Mouse (Mus musculus): ENCODE data around the gene Pate3. TPM values are rescaled to one million over a fixed set of nuclear protein-coding genes. Genes with fewer than 3 reads are reported as not detected.
"Not testable (repeated sequence)": the region's sequence is repeated elsewhere in the genome, so short reads cannot be mapped to it uniquely, and the experiment has no call there.

Pate3 gene
- polyA plus RNA-seq (2015; fragmentation: Nextera tagmentation; extraction: Ambion mirVana): not detected in 2 replicates

GRCm38 (mm10) chr9:35648102-35648501, at the start of gene Pate3:
TSS of gene Pate3 (minus strand) at chr9:35648202.
- 75% methylated on average over 1 of the region's 1 CpGs for WGBS
- no peaks in the 10 kb centered on the region for H3K27me3 ChIP-seq (replicated peaks; ENCODE audit: control insufficient read depth, insufficient read depth, low read length)

GRCm38 (mm10) chr9:35691924-35692323, 43.9 kb upstream of the Pate3 start:
- Histone ChIP-seq H3K9ac (ENCODE audit: low read depth, low read length) (no peak overlapping the region), H3K9me3 (ENCODE audit: control insufficient read depth, low read length) (no peaks in the 10 kb centered on the region), H3K27ac (ENCODE audit: low read length) (no peak overlapping the region), H3K4me2 (ENCODE audit: low read depth, low read length) (no peak overlapping the region), H3K4me1 (ENCODE audit: control insufficient read depth, insufficient read depth, low read length) (no peaks in the 10 kb centered on the region), H3K36me3 (ENCODE audit: control insufficient read depth, insufficient read depth, low read length) (no peaks in the 10 kb centered on the region), H3K27me3 (replicated peaks; ENCODE audit: control insufficient read depth, insufficient read depth, low read length) (no peaks in the 10 kb centered on the region), H3K4me3 (ENCODE audit: low read length) (no peak overlapping the region)
- ATAC-seq: no peak

More at GRCm38 (mm10) chr9:35648102-35648501, at the start of gene Pate3:
- Histone ChIP-seq H3K9ac (ENCODE audit: low read depth, low read length) (no peak within 1 kb of the TSS), H3K36me3 (ENCODE audit: control insufficient read depth, insufficient read depth, low read length) (no peaks in the 10 kb centered on the region), H3K4me1 (ENCODE audit: control insufficient read depth, insufficient read depth, low read length) (no peaks in the 10 kb centered on the region), H3K4me3 (ENCODE audit: low read length) (no peak within 1 kb of the TSS), H3K4me2 (ENCODE audit: low read depth, low read length) (no peak within 1 kb of the TSS), H3K27ac (ENCODE audit: low read length) (no peak within 1 kb of the TSS), H3K9me3 (ENCODE audit: control insufficient read depth, low read length) (no peaks in the 10 kb centered on the region)
- no peak for ATAC-seq

- Histone ChIP-seq H3K4me1 (ENCODE audit: control insufficient read depth, insufficient read depth, low read length) (no peaks in the 10 kb centered on the region), H3K9ac (ENCODE audit: low read depth, low read length) (no peak within 1 kb of the TSS), H3K9me3 (ENCODE audit: control insufficient read depth, low read length) (no peaks in the 10 kb centered on the region), H3K4me2 (ENCODE audit: low read depth, low read length) (no peak within 1 kb of the TSS), H3K27me3 (replicated peaks; ENCODE audit: control insufficient read depth, insufficient read depth, low read length) (no peaks in the 10 kb centered on the region), H3K36me3 (ENCODE audit: control insufficient read depth, insufficient read depth, low read length) (no peaks in the 10 kb centered on the region), H3K4me3 (ENCODE audit: low read length) (no peak within 1 kb of the TSS), H3K27ac (ENCODE audit: low read length) (no peak within 1 kb of the TSS)
- WGBS: 34% methylated on average over 1 of the region's 1 CpGs
- no peak for ATAC-seq
These were observed 39.0 kb upstream of the Pate3 start, which contains the start of gene Pate1 for GRCm38 (mm10) chr9:35687013-35687412. TSS of gene Pate1 (minus strand) at chr9:35687390.

- Histone ChIP-seq H3K9me3 (ENCODE audit: control insufficient read depth, low read length) (no peaks in the 10 kb centered on the region), H3K36me3 (ENCODE audit: control insufficient read depth, insufficient read depth, low read length) (no peaks in the 10 kb centered on the region), H3K4me1 (ENCODE audit: control insufficient read depth, insufficient read depth, low read length) (no peaks in the 10 kb centered on the region), H3K4me3 (ENCODE audit: low read length) (no peak overlapping the region), H3K4me2 (ENCODE audit: low read depth, low read length) (no peak overlapping the region), H3K27me3 (replicated peaks; ENCODE audit: control insufficient read depth, insufficient read depth, low read length) (no peaks in the 10 kb centered on the region), H3K9ac (ENCODE audit: low read depth, low read length) (no peak overlapping the region), H3K27ac (ENCODE audit: low read length) (no peak overlapping the region)
- ATAC-seq: no peak
- WGBS: 82% methylated on average over 2 of the region's 2 CpGs
These were observed 25.6 kb upstream of the Pate3 start for GRCm38 (mm10) chr9:35673557-35673956.

GRCm38 (mm10) chr9:35632981-35633380, 15.0 kb downstream of the Pate3 start:
- H3K36me3 ChIP-seq (ENCODE audit: control insufficient read depth, insufficient read depth, low read length): no peaks in the 10 kb centered on the region
- no peak overlapping the region for H3K4me2 ChIP-seq (ENCODE audit: low read depth, low read length)
- WGBS: 98% methylated on average over 1 of the region's 1 CpGs
- H3K9me3 ChIP-seq (ENCODE audit: control insufficient read depth, low read length): no peaks in the 10 kb centered on the region
- no peak overlapping the region for H3K9ac ChIP-seq (ENCODE audit: low read depth, low read length)
- H3K4me3 ChIP-seq (ENCODE audit: low read length): no peak overlapping the region
- ATAC-seq: no peak
- H3K4me1 ChIP-seq (ENCODE audit: control insufficient read depth, insufficient read depth, low read length): no peaks in the 10 kb centered on the region
- no peak overlapping the region for H3K27ac ChIP-seq (ENCODE audit: low read length)
- no peaks in the 10 kb centered on the region for H3K27me3 ChIP-seq (replicated peaks; ENCODE audit: control insufficient read depth, insufficient read depth, low read length)

GRCm38 (mm10) chr9:35616784-35617183, 31.2 kb downstream of the Pate3 start:
- H3K27me3 ChIP-seq (replicated peaks; ENCODE audit: control insufficient read depth, insufficient read depth, low read length); H3K4me3 ChIP-seq (ENCODE audit: low read length); H3K9ac ChIP-seq (ENCODE audit: low read depth, low read length); ATAC-seq; H3K9me3 ChIP-seq (ENCODE audit: control insufficient read depth, low read length); H3K27ac ChIP-seq (ENCODE audit: low read length); H3K36me3 ChIP-seq (ENCODE audit: control insufficient read depth, insufficient read depth, low read length); H3K4me1 ChIP-seq (ENCODE audit: control insufficient read depth, insufficient read depth, low read length); H3K4me2 ChIP-seq (ENCODE audit: low read depth, low read length): not testable (repeated sequence)
- 66% methylated on average over 2 of the region's 2 CpGs for WGBS

GRCm38 (mm10) chr9:35614005-35614404, 34.0 kb downstream of the Pate3 start:
- 33% methylated on average over 2 of the region's 2 CpGs for WGBS
- ATAC-seq: no peak
- Histone ChIP-seq H3K4me3 (ENCODE audit: low read length) (no peak overlapping the region), H3K27ac (ENCODE audit: low read length) (no peak overlapping the region), H3K9ac (ENCODE audit: low read depth, low read length) (no peak overlapping the region), H3K9me3 (ENCODE audit: control insufficient read depth, low read length) (no peaks in the 10 kb centered on the region), H3K4me2 (ENCODE audit: low read depth, low read length) (no peak overlapping the region), H3K36me3 (ENCODE audit: control insufficient read depth, insufficient read depth, low read length) (no peaks in the 10 kb centered on the region), H3K4me1 (ENCODE audit: control insufficient read depth, insufficient read depth, low read length) (no peaks in the 10 kb centered on the region), H3K27me3 (replicated peaks; ENCODE audit: control insufficient read depth, insufficient read depth, low read length) (no peaks in the 10 kb centered on the region)

- Histone ChIP-seq H3K27me3 (replicated peaks; ENCODE audit: control insufficient read depth, insufficient read depth, low read length) (no peaks in the 10 kb centered on the region), H3K9ac (ENCODE audit: low read depth, low read length) (no peak within 1 kb of the TSS), H3K27ac (ENCODE audit: low read length) (no peak within 1 kb of the TSS), H3K4me1 (ENCODE audit: control insufficient read depth, insufficient read depth, low read length) (no peaks in the 10 kb centered on the region), H3K36me3 (ENCODE audit: control insufficient read depth, insufficient read depth, low read length) (no peaks in the 10 kb centered on the region), H3K4me3 (ENCODE audit: low read length) (no peak within 1 kb of the TSS), H3K9me3 (ENCODE audit: control insufficient read depth, low read length) (no peaks in the 10 kb centered on the region), H3K4me2 (ENCODE audit: low read depth, low read length) (no peak within 1 kb of the TSS)
- ATAC-seq: no peak
- 86% methylated on average over 1 of the region's 1 CpGs for WGBS
These were observed 36.2 kb downstream of the Pate3 start, which contains the start of gene Pate4 for GRCm38 (mm10) chr9:35611841-35612240. TSS of gene Pate4 (minus strand) at chr9:35611941.

- no peak overlapping the region for H3K4me3 ChIP-seq (ENCODE audit: low read length)
- 67% methylated on average over 8 of the region's 8 CpGs for WGBS
These were observed 40.2 kb downstream of the Pate3 start for GRCm38 (mm10) chr9:35607647-35608405.

More at GRCm38 (mm10) chr9:35607647-35608405, 40.2 kb downstream of the Pate3 start:
- Histone ChIP-seq H3K27ac (ENCODE audit: low read length) (no peak overlapping the region), H3K36me3 (ENCODE audit: control insufficient read depth, insufficient read depth, low read length) (no peaks in the 10 kb centered on the region), H3K9me3 (ENCODE audit: control insufficient read depth, low read length) (no peaks in the 10 kb centered on the region), H3K4me1 (ENCODE audit: control insufficient read depth, insufficient read depth, low read length) (no peaks in the 10 kb centered on the region), H3K9ac (ENCODE audit: low read depth, low read length) (no peak overlapping the region), H3K4me2 (ENCODE audit: low read depth, low read length) (no peak overlapping the region), H3K27me3 (replicated peaks; ENCODE audit: control insufficient read depth, insufficient read depth, low read length) (no peaks in the 10 kb centered on the region)
- ATAC-seq: no peak
